Mouse (Mus musculus) embryonic facial prominence, embryonic 12.5 days (tissue): ENCODE measurements around the gene Fgf18. TPM values are rescaled to one million over a fixed set of nuclear protein-coding genes. Genes with fewer than 3 reads are reported as not detected.

Source experiments
- ATAC-seq: fragments of 200-750 bp; cut with Nextera tagmentation; 2 replicates; pipeline ENCODE4 v1.8.0; 2017; ENCODE audit not compliant: insufficient number of reproducible peaks, insufficient read depth, low FRiP score, low TSS enrichment
- H3K27ac ChIP-seq: fragments of 300-500 bp; sonication (generic); 2 replicates; pipeline ENCODE4 v1.5.1; 2016; ENCODE audit warnings: mild to moderate bottlenecking
- H3K27me3 ChIP-seq: fragments of 300-500 bp; sonication (generic); 2 replicates; pipeline ENCODE4 v1.6.1; 2016; ENCODE audit warnings: mild to moderate bottlenecking, moderate library complexity
- H3K36me3 ChIP-seq: fragments of 300-500 bp; sonication (generic); 2 replicates; pipeline ENCODE4 v1.6.1; 2016; ENCODE audit warnings: mild to moderate bottlenecking
- H3K4me1 ChIP-seq: fragments of 300-500 bp; sonication (generic); 2 replicates; pipeline ENCODE4 v1.6.1; 2016
- H3K4me2 ChIP-seq: fragments of 300-500 bp; sonication (generic); replicated peaks from 2 replicates; pipeline ENCODE4 v1.6.1; 2016; ENCODE audit warnings: mild to moderate bottlenecking, moderate library complexity
- H3K4me3 ChIP-seq: fragments of 300-500 bp; sonication (generic); 2 replicates; pipeline ENCODE4 v1.5.1; 2016; ENCODE audit warnings: mild to moderate bottlenecking
- H3K9ac ChIP-seq: fragments of 300-500 bp; sonication (generic); 2 replicates; pipeline ENCODE4 v1.6.1; 2016; ENCODE audit warnings: mild to moderate bottlenecking, moderate library complexity
- H3K9me3 ChIP-seq: fragments of 300-500 bp; sonication (generic); 2 replicates; pipeline ENCODE4 v1.6.1; 2016; ENCODE audit warnings: mild to moderate bottlenecking, moderate library complexity
- WGBS: fragments of 180-500 bp; shearing (Covaris S2); methylation state at CpG from one replicate; pipeline ENCODE4 v1.1.7; 2016; 5-methylcytosine and 5-hydroxymethylcytosine counted together
- polyA plus RNA-seq: library from polyadenylated mRNA; unstranded; fragments of >200 nt; fragmentation: Nextera tagmentation; extraction: Ambion mirVana; gene quantifications from 2 replicates; pipeline ENCODE4 v1.2.1, GENCODE M21; 2016

Gene Fgf18
- polyA plus RNA-seq, 1 experiment from 2014 or later, result 11.5 TPM

- no peak overlapping the region for H3K4me2 ChIP-seq
- H3K4me1 ChIP-seq, result peaks cover 26% of the 10 kb centered on the region
- H3K36me3 ChIP-seq, result peaks cover 31% of the 10 kb centered on the region
- no peak for ATAC-seq
- H3K9ac ChIP-seq, result no peak overlapping the region
- peaks cover 22% of the 10 kb centered on the region for H3K27me3 ChIP-seq
- WGBS, result 18% methylated on average over 3 of the region's 3 CpGs
- no peak overlapping the region for H3K27ac ChIP-seq
- H3K9me3 ChIP-seq, result no peaks in the 10 kb centered on the region
- H3K4me3 ChIP-seq, result no peak overlapping the region
These were observed 1.9 kb upstream of the Fgf18 start for GRCm38 (mm10) chr11:33149088-33149436.

DNA sequence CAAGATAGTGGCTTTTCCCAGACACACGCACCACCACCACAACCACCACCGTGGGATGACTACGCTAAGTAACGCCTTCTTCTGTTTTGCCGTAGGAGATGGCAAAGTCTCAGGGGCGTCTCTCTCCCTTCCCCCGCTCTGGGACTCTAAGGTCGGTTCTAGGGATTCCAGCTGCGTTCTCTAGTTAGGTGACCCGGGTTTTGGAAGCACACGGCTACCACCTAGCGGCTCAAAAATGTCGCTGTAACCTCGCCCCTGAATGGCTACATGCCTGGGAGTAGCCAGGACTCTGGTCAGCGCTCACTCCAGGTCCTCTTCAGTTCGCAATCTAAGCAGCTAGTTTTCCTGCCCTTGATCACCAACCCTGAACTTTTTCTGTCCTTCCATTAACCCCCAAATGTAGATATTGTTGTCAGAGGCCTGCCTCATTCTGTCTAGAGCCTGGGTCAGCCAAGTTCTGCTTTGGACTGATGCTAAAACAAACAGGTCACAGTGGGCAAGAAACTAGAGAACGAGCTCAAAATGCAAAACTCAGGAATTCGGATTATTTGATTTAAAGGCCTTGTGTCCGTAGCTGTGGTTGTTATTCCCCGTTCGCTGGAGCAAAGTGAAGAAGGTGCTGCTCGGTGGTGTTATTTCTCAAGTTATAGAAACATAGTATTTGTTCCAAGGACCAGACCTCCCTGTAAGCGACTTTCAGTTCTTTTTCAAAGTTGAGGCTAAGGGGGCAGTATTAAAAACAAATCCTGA, 1.3 kb upstream of the Fgf18 start:
- Histone ChIP-seq H3K27me3 (peaks cover 23% of the 10 kb centered on the region), H3K27ac (peak overlapping the region; percentile 69; the same call in 1 of the 2 replicates), H3K4me1 (peaks cover 31% of the 10 kb centered on the region), H3K9me3 (no peaks in the 10 kb centered on the region), H3K9ac (no peak overlapping the region), H3K36me3 (peaks cover 27% of the 10 kb centered on the region), H3K4me3 (peak overlapping the region; percentile 61), H3K4me2 (peak overlapping the region; percentile 95)
- WGBS, result 6% methylated on average over 23 of the region's 23 CpGs
- ATAC-seq, result peak; percentile 63

GRCm38 (mm10) chr11:33147572-33148337, 555 bp upstream of the Fgf18 start:
- H3K9me3 ChIP-seq, result no peaks in the 10 kb centered on the region
- peak overlapping the region; percentile 95 for H3K4me2 ChIP-seq
- H3K36me3 ChIP-seq, result peaks cover 24% of the 10 kb centered on the region
- peak; percentile 24 for ATAC-seq
- H3K9ac ChIP-seq, result peak overlapping the region; percentile 72
- WGBS, result under 1% methylated on average over 83 of the region's 85 CpGs
- peak overlapping the region; percentile 61 for H3K4me3 ChIP-seq
- peaks cover 25% of the 10 kb centered on the region for H3K27me3 ChIP-seq
- peaks cover 38% of the 10 kb centered on the region for H3K4me1 ChIP-seq
- H3K27ac ChIP-seq, result peak overlapping the region; percentile 69

GRCm38 (mm10) chr11:33146651-33147131, 509 bp downstream of the Fgf18 start:
- Histone ChIP-seq H3K4me2 (peak overlapping the region; percentile 95), H3K9ac (peak overlapping the region; percentile 72), H3K4me3 (peak overlapping the region; percentile 61), H3K36me3 (peaks cover 18% of the 10 kb centered on the region), H3K27me3 (peaks cover 31% of the 10 kb centered on the region), H3K9me3 (no peaks in the 10 kb centered on the region), H3K4me1 (peaks cover 42% of the 10 kb centered on the region), H3K27ac (no peak overlapping the region)
- no peak for ATAC-seq
- WGBS, result 2% methylated on average over 30 of the region's 30 CpGs

- Histone ChIP-seq H3K4me3 (peak overlapping the region; percentile 61), H3K27me3 (peaks cover 31% of the 10 kb centered on the region), H3K4me1 (peaks cover 42% of the 10 kb centered on the region), H3K36me3 (peaks cover 13% of the 10 kb centered on the region), H3K9ac (no peak overlapping the region), H3K9me3 (no peaks in the 10 kb centered on the region), H3K4me2 (peak overlapping the region; percentile 95), H3K27ac (no peak overlapping the region)
- 3% methylated on average over 9 of the region's 9 CpGs for WGBS
- ATAC-seq, result peak; percentile 43; the same call in 1 of the 2 replicates
These were observed 1.1 kb downstream of the Fgf18 start for GRCm38 (mm10) chr11:33146143-33146497.

DNA sequence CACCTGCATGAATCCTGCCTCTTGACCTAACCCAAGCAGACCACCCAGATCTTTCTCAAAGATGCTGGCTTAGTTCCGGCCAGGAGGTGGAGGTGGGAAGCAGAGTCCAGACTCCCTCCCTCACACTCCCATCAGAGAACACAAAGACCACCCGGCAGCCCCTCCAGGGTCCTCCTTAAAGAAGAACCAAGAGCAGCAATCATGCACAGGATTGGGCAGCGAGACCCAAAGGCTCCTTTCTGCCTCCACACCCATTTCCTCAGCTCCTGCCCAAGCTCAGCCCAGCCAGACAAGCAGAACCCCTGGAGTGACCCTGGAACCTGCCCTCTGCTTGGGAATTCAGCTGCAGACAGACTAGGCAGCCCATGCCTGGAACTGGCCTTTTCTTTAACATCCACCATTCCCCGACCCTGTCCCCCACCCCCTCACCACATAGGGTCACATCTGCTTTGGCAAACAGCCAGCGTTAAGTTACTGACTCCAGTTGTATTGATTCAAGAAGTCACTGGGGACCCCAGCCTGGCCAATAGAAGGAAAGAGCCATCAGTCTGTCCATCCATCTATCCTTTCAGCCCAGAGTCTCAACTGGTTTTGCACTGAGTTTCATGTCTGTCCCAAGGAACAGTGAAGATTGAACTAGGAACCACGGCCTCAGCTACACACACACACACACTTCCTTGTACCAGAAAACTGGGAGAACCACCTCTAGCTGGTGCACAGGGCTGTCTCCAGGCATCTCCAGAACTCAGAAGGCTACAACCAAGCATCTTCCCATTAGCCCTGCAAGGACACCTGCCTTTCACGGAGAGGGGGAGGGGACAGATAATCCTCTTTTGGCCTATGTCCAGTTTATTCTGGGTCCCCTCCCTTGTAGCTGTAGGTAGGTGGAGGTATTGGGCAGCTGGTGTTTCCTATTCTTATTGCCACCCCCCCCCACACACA, 1.7 kb downstream of the Fgf18 start:
- H3K4me1 ChIP-seq, result peaks cover 42% of the 10 kb centered on the region
- peaks cover 31% of the 10 kb centered on the region for H3K27me3 ChIP-seq

GRCm38 (mm10) chr11:33143906-33144305, 3.3 kb downstream of the Fgf18 start:
- no peak overlapping the region for H3K4me2 ChIP-seq
- H3K4me1 ChIP-seq, result peaks cover 42% of the 10 kb centered on the region
- H3K27me3 ChIP-seq, result peaks cover 33% of the 10 kb centered on the region
- no peak overlapping the region for H3K4me3 ChIP-seq
- H3K9ac ChIP-seq, result no peak overlapping the region
- no peaks in the 10 kb centered on the region for H3K9me3 ChIP-seq
- 18% methylated on average over 9 of the region's 9 CpGs for WGBS
- H3K27ac ChIP-seq, result no peak overlapping the region
- ATAC-seq, result no peak
- H3K36me3 ChIP-seq, result no peaks in the 10 kb centered on the region

More for the DNA sequence above, 1.7 kb downstream of the Fgf18 start:
- peaks cover 7% of the 10 kb centered on the region for H3K36me3 ChIP-seq
- H3K9me3 ChIP-seq, result no peaks in the 10 kb centered on the region
- WGBS, result 29% methylated on average over 7 of the region's 7 CpGs
- peak overlapping the region; percentile 95 for H3K4me2 ChIP-seq
- H3K4me3 ChIP-seq, result peak overlapping the region; percentile 61
- no peak for ATAC-seq
- no peak overlapping the region for H3K9ac ChIP-seq
- H3K27ac ChIP-seq, result 0 out of 2 replicates have a peak overlapping the region, but pooled peaks have one; percentile 37

- Histone ChIP-seq H3K9ac (no peak overlapping the region), H3K9me3 (no peaks in the 10 kb centered on the region), H3K4me1 (peaks cover 42% of the 10 kb centered on the region), H3K27ac (no peak overlapping the region), H3K27me3 (peaks cover 33% of the 10 kb centered on the region), H3K36me3 (no peaks in the 10 kb centered on the region), H3K4me3 (no peak overlapping the region), H3K4me2 (no peak overlapping the region)
- 63% methylated on average over 1 of the region's 1 CpGs for WGBS
- ATAC-seq, result no peak
These were observed 4.4 kb downstream of the Fgf18 start for GRCm38 (mm10) chr11:33142801-33143200.

DNA sequence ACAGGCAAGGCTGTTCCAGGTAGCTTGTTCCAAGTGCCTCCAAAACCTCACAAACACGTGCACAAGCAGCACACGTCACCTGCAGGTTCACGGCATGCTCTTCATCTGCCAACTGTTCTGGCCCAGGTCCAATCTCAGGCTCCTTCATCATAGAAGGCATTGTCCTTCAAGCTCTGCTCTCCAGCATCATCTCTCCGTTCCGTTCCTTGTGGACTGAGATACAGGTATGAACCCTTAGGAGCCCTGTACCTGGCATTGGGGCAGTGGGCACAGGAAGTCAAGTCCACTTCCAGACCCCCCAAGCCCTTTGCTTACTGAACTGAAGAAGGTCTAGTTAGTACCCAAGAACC, 7.1 kb downstream of the Fgf18 start:
- Histone ChIP-seq H3K9me3 (no peaks in the 10 kb centered on the region), H3K9ac (no peak overlapping the region), H3K4me3 (no peak overlapping the region), H3K4me1 (peaks cover 21% of the 10 kb centered on the region), H3K36me3 (no peaks in the 10 kb centered on the region), H3K27me3 (peaks cover 20% of the 10 kb centered on the region), H3K27ac (no peak overlapping the region), H3K4me2 (no peak overlapping the region)
- no peak for ATAC-seq
- 89% methylated on average over 5 of the region's 5 CpGs for WGBS

DNA sequence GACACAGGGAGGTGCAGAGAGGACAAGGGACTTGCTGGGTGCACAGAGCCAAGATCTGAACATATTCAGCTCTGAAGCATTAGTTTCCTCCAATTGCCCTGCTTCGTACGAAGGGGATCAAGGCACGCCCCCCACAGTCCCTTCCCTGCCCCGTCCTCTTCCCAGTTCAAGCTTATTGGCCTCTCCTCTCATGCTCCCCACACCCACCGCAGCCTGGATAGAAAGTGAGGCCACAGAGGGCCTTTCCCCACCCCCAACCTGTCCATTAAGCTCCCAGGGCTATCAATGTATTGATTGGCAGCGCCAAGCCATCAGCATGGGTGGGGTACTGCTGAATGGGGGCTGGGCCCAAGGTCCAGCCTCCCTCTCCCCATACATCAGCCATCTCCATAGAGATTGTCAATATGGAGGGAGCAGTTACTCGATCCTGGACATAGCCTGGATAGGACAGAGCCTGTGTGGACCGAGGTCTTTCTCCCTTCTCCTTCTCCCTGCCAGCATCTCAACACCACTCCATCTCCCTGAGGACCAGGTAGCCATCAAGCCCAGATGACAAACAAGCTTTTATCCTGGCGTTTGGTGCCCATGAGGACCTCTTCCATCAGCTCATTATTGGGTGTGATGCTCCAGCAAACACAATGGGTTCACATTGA, 7.6 kb downstream of the Fgf18 start:
- H3K9ac ChIP-seq, result no peak overlapping the region
- H3K27ac ChIP-seq, result no peak overlapping the region
- no peaks in the 10 kb centered on the region for H3K9me3 ChIP-seq
- no peak overlapping the region for H3K4me2 ChIP-seq
- H3K27me3 ChIP-seq, result peaks cover 17% of the 10 kb centered on the region
- H3K4me3 ChIP-seq, result no peak overlapping the region
- ATAC-seq, result no peak
- H3K36me3 ChIP-seq, result no peaks in the 10 kb centered on the region
- peaks cover 19% of the 10 kb centered on the region for H3K4me1 ChIP-seq
- WGBS, result 78% methylated on average over 9 of the region's 9 CpGs

DNA sequence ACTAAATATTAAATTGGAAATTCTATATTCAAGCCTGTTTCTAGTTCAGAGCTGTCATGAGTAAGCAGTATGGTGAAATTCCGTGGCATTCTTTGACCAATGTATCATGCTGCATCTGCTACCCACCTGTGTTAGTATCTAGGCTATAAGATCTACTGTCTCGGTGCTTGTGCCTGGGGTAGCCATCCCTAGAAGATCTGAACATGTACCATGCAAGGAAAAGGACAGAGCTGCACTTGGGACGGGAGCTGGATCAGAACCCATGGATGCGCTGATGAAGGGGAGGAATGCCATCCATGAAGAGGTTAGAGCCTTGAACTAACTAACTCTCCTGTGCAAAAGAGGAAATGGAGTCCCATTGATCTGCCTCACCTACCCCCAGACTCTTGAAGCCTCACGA, 8.5 kb downstream of the Fgf18 start:
- H3K27me3 ChIP-seq, result peaks cover 10% of the 10 kb centered on the region; the same call in 1 of the 2 replicates
- no peak overlapping the region for H3K4me3 ChIP-seq
- H3K9ac ChIP-seq, result no peak overlapping the region
- H3K9me3 ChIP-seq, result no peaks in the 10 kb centered on the region
- no peak overlapping the region for H3K27ac ChIP-seq
- no peaks in the 10 kb centered on the region for H3K36me3 ChIP-seq
- H3K4me2 ChIP-seq, result no peak overlapping the region
- no peak for ATAC-seq
- peaks cover 12% of the 10 kb centered on the region for H3K4me1 ChIP-seq
- 82% methylated on average over 5 of the region's 5 CpGs for WGBS
